Mouse (Mus musculus): ENCODE data around the gene Atp5j. TPM values are rescaled to one million over a fixed set of nuclear protein-coding genes. Genes with fewer than 3 reads are reported as not detected.
A peak's percentile ranks its signal among the peaks of the same experiment; 100 is the strongest.

Atp5j gene
- 504 and 526 TPM in 2 replicates for total RNA-seq (2021)
- long read RNA-seq, transcript Atp5j-207 (2 exons, 514 nt): minor isoform, 16 of 321 reads
- long read RNA-seq, transcript Atp5j-201 (5 exons, 809 nt): major isoform, 56 of 321 reads
- long read RNA-seq, transcript Atp5j-208 (3 exons, 526 nt): minor isoform, 7 of 321 reads
- long read RNA-seq, transcript Atp5j-202 (6 exons, 742 nt): minor isoform, 6 of 321 reads
- long read RNA-seq, partial matches to known transcripts: 186 of 321 reads
- long read RNA-seq, other reads (novel, unspliced or antisense): 48 of 321 reads

DNA sequence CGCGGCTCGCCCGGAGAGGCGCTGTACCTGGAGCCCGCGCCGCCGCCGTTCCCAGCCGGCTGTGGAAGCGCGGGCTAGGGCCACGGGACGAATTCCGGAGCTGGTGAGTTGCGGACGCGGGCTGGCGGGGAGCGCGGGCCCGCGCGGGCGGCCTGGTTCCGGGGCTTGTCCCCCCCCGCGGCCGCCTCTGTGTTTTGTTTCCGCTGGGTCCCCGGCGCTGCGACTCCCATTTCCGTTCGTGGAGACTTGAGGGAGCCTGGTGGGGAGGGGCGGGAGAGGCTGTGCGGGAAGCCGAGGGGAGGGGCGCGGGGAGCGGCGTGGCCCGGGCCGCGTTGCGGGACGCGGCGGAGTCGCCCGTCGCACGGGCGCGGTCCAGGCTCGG is at the start of gene Atp5j:
Gene Atp5j (minus strand): TSS at position 185 of the 382 bp plus-strand sequence.
- DNase-seq: peak; percentile 87

DNA sequence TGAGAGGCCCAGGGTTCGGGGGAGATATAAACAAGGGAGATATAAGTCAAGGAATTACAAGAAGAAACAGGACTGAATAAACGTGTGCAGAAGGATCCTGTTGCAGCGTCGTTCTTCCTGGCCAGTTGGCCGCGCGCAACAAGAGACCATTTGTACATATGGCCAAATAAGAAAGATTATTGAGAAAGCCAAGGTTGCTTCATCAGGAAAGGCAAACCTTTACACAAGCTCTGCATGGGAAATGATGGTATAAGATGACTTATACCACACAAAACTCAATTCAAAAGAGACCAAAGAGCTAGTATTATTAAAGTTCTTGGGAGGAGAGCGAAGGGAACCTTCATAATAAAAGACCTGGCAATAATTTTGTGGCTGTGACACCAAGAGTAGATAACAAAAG is 49.1 kb upstream of the Atp5j start:
- no peak for DNase-seq

GRCm38 (mm10) chr16:84881754-84882321 is 46.4 kb upstream of the Atp5j start:
- no peak for DNase-seq

DNA sequence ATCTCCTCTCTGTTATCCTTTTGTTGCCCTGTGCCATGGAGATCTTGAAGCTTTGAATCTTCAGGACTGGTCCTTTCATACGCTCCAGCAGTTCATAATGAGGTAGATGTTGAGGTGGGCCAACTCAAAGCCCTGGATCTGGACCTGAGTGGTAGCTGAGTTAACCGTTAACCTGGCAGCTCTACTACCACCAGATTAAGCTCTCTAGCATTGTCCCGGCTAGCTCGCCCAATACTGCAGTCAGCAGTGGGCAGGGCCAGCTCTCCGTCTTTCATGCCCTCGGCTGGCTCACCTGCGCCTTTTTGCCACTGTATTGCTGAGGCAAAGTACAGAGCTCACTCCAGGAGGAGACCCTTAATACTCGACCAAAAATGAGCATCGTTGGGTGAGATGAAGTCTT is 45.7 kb upstream of the Atp5j start:
- DNase-seq: no peak

GRCm38 (mm10) chr16:84879146-84879545 is 43.7 kb upstream of the Atp5j start:
- DNase-seq: peak; percentile 63

- no peak for DNase-seq
These were observed 40.7 kb upstream of the Atp5j start for GRCm38 (mm10) chr16:84876082-84876481.

GRCm38 (mm10) chr16:84875718-84876035 is 40.3 kb upstream of the Atp5j start:
- no peak for DNase-seq

DNA sequence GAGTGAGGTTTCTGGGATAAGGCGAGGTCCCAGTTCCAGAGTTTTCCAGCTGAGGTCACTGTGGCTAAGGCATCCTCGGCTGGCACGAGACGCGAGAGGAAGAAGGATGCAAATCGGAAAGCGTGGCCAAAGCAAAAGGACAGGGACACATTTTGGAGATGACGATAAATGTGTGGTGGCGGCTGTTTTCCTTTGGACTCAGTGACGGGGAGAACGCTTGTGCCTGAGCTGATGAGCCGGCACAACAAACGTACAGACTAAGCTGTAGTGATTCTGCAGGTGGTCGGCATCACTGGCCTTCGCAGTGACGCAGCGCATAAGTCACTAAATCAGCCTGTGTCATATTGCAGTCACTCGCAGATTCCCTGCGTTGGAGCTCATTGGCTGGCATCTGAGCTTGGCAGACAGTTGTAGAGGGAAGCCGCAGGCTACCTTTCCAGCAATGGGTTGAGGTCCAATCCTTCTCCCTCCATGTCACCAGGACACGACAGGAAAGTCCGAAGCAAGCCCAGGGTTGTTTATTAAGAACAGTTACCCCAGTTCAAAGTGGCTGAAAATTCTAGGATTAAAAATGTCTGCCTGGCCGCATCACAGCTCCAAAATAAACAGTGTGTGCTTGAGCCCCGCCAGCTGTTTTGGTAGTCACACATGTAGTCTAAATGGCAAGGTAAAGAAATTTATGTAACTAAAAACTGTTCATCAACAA is 39.7 kb upstream of the Atp5j start:
- no peak for DNase-seq

DNA sequence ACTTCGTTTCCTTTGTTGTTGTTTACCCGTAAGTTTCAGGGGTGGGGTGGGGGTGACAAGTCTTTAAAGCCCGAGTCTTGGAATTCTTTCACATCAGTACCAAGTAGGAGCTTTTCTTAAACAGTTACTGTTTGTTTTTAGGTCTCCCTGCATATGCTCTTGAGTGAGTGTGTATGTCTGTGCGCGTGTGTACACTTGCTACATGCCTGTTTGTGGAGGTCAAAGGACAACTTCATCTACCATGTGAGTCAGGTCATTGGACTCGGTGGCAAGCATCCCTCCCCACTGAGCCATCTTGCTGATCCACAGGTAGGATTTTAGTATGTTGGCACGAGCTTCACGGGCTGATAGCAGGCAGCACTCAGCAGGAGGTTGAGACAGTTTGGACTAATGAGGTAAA is 38.4 kb upstream of the Atp5j start:
- DNase-seq: no peak

DNA sequence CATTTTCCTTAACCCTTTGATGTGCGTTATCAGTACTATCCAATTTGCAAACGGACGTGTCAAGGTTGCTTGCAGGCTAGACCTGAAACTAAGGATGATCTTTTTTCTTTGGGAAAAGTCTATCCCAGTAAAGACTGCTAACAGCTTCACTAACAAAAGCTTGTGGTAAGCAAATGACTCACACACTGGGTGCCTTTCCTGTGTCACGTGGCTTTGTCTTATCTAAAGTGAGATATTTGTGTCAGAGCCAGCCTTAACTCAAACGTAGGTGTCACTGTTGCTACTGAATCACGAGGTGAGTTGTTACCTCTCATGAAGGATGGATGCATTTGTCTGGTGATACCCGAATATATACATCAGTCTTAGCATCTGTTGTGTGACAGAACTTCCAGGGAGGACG is 29.2 kb upstream of the Atp5j start:
- no peak for DNase-seq

- DNase-seq: no peak
These were observed 18.1 kb upstream of the Atp5j start for GRCm38 (mm10) chr16:84853492-84853891.

DNA sequence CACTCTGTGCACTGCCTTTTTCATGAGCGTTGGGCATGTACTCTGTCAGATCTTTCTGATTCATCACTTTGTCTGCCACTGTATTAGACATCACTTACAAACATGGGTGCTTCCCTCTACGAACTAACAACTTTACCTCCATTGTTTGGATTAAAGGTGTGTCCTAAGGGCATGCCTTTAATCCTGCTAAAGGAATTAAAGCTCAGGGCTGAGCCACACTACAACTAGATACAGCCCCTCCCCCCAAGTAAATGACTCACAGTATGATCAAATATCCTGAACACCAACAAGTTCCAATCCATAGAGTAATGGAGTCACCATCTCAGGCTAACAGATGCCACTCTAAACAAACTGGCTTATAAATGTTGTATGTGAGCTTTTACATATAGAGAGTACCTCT is 3.2 kb upstream of the Atp5j start:
- no peak for DNase-seq

GRCm38 (mm10) chr16:84835823-84836743 is 658 bp upstream of the Atp5j start:
- DNase-seq: peak; percentile 55

GRCm38 (mm10) chr16:84834745-84835440 is 532 bp downstream of the Atp5j start, which contains the start of gene Gabpa:
Gabpa (plus strand) TSS chr16:84834925.
- peak; percentile 88 for DNase-seq

- peak; percentile 63 for DNase-seq
These were observed 1.1 kb downstream of the Atp5j start for GRCm38 (mm10) chr16:84834344-84834743.

DNA sequence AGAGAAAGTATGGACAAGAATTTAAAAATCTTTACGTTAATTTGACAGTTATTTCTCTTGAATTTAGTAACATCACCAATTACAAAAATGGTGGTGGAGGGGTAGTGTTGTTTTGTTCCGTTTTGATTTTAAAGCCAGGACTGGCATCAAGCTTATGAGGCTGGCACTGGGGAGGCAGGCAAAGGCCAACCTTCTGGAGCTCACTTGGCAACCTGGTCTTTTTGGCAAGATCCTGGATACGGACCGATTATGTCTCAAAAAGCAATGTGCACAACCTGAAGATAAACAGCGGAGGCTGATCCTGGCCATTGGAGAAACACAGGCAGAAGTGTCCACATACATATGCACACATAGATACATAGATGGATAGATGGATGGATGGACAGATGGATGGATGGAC is 2.7 kb downstream of the Atp5j start:
- DNase-seq: peak; percentile 22

GRCm38 (mm10) chr16:84831696-84832095 is 3.7 kb downstream of the Atp5j start:
- DNase-seq: no peak

DNA sequence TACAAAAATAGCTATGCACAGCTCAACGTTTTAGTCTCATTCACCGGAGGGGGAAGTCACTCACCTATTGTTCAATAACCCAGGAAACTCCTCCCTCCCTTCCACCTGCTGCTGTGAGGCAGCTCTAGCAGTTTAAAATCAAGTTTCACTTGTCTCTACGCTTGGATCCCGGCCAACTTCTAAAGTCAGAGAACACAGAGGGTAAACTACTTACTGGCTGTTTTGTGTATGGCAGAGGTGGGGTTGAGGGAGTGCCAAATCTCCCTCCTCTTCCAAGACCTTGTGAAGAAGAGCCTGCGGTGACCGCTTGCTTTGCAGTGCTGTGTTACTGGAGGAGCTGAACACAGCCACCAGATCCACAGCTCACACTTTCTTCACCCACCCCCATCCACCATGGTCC is 10.4 kb downstream of the Atp5j start:
- DNase-seq: no peak

- DNase-seq: peak; percentile 17
These were observed 18.0 kb downstream of the Atp5j start for GRCm38 (mm10) chr16:84817423-84817822.

- DNase-seq: no peak
These were observed 20.9 kb downstream of the Atp5j start for GRCm38 (mm10) chr16:84814511-84814910.

DNA sequence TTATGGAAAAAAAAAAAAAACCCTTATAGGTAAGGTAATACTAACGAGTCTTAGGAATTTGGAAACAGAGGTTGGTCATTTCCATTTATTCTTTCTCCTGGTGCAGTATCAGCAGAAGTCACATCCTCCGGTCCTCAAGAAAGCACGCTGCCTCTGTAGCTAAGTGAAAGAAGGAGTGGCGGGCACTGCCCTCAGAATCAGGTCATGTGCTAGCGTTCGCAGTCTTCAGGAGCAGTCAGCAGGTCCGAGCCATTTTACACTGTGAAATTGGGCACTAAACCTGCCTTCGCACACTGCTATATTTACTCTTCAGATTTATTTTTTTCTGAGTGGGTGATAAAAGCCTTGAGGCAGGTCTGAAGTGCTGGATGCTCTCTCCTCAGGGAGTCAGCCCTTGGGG is 21.6 kb downstream of the Atp5j start:
- DNase-seq: no peak

- no peak for DNase-seq
These were observed 25.2 kb downstream of the Atp5j start for GRCm38 (mm10) chr16:84810254-84810653.

Data from adrenal gland, postnatal 25 days (tissue).